Mouse (Mus musculus) liver, adult (tissue): ENCODE measurements around the gene Kif6.

Experiments used
- GATA4 ChIP-seq: IDR thresholded peaks from 2 replicates; pipeline ENCODE4 v1.6.1; 2014; ENCODE audit warnings: mild to moderate bottlenecking, low read length; ENCODE audit not compliant: insufficient replicate concordance

Gene Kif6

DNA sequence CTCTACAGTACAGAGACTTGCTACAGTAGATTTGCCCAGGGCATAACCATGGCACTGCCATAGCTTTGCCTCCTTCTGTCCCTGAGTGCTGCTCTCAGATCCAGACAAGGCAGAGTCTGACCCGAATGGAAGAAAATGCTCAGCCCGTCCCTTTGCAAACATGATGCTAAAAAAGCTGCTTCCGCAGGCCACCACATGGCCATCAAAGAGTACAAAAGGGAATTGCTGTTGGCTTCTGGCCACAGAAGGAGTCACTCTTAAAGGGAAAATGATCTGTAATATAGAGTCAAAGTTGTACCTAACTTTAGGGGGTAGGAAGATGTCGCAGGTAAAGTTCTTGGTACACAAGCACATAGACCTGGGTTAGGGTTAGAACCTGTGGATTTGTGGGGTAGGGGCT lies 126.2 kb downstream of the Kif6 start:
- no peak for TF ChIP-seq GATA4

DNA sequence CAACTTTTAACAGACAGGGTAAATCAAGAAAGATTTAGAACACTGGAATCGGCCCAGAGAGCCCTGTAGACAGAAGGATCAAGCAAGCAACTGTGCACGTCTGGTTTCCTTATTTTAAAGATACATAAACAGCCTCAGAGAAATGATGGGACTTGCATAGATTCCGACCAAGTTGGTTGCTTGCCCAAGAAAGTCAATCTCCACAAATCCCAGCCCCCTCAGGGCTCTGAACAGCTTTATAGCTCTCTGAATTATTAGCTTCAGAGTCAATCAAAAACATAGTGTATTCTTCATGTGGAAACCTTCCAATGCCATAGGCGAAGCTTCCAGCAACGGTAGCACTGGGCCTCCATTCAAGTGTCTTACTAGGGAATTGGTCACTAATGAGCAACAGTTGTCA lies 127.0 kb downstream of the Kif6 start:
- no peak for TF ChIP-seq GATA4

DNA sequence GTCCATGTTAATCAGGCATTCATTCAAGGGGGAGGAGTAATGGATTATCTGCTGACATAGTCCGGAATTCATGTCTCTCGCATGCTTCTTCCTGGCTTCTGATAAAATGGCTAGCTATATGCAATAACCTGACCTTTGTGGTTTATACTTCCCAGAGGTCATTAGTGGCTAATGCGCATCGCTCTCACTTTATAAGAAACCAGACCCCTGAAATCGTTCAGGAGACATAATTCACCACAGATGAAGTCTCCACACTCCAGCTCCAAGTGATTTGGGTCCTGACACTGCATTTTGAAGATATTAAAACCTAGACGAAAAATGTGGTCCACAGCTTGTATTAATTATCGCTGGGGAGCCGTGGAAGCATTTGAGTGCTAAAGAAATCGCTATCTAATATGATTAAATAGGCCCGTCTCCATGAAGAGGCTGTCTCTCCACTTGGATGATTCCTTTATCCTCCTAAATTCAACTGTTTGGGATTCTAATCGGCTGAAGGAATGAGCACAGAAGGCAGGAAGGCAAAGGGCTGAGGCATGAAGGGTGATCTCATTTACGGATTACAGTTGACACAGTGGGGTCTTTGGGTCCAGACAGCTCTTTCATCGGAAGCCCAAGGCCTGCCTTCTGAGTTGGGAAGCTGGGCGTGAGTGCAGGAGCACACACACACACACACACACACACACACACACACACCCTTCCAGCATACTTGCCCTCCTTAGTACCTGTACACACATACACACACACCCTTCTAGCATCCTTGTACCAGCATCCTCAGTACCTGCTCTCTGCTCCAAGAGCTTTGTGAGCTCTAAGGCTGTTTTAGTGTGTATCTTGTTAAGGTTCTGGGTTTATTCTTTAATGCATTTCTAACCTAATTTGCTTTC lies 128.9 kb downstream of the Kif6 start:
- no peak for TF ChIP-seq GATA4

DNA sequence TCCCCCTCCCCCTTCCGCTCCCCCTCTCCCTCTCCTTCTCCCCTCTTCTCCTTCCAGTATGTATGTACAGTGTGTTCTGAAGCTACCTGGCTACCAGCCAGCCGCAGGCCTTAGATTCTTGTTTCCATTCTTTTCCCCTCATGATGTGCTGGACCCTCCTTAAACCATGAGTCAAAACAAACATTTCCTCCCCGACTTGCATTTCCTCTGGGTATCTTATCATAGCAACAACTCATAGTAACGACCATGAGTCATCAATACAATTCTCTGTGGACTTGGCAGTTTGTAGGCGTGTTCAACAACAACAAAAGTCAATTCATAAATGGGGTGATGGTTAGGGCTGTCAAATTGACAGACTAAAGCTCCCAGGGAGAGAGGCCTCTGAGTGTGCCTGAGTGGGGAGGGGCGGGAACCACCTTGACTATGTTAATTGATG lies 136.0 kb downstream of the Kif6 start:
- TF ChIP-seq GATA4 = no peak

DNA sequence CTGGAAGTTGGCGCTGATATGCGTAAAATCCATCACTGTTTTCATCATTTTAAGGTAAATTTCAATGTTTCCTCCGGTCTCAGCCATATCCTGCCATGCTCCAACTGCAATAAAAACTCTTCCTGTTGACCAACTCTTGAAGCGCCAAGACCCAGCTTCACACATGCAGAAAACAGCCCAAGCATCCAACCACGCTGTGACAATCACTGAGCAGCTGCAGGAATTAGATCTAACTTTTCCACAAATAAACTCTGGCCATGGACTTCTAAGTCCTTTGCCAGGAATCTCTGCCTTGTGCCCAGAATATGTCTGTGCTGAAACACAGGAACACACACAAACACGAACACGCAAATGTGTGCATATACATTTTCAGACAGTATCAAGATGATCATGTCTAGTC lies 138.9 kb downstream of the Kif6 start:
- no peak for TF ChIP-seq GATA4

DNA sequence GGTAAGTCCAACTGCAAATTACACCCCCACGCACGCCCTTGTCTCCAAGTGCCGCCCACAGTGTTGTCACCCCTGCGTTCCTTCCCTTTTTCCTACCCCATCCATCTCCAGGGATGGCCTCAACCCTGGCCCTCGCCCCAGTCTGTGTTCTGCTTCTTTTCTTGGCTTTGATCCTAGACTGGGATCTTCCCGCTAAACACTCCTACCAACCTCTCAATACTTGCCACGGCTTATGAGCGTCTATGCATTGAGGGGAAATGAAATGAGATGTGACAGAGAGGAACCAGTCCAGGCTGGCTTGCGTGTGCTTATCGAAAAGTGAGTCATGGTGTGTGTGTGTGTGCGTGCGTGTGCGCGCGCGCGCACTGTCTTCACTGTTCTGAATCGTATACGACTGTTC lies 141.9 kb downstream of the Kif6 start:
- TF ChIP-seq GATA4 = no peak

DNA sequence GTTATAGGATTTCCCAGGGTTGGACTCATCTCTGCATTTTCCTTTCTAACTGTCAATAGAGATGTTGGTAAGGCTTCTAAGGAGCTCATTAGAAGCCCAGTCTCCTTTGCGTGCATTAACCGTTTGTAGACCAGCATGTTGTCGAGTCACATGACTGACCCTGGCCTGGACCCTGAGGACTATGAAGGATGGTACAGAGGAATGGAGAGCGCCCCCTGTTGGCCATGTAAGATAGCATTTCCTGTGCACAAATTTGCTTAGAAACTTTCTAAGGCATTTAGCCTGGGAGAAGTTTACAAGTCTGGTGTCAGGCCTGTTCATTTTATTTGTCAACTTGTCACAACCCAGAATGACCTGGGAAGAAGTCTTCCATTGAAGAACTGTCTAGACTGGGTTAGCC lies 144.1 kb downstream of the Kif6 start:
- no peak for TF ChIP-seq GATA4

DNA sequence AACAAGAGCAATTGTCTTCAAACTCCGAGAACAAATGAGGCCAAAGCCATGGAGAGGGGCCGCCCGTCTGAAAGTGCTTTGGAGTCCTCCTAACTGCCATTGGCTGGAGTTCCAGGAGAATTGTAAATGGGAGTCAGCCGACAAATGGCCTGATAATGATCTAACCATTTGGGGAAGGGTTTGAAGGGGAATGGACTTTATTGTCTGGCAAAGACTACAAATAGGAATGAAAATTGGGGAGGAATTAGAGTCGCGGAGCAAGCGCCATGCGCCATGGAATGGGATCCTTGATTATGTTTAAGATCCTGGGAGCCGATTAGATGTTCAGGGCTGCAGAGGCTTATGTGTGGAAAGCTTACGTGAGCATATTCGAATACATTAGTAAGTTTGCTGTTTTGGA lies 146.3 kb downstream of the Kif6 start:
- TF ChIP-seq GATA4 = no peak

DNA sequence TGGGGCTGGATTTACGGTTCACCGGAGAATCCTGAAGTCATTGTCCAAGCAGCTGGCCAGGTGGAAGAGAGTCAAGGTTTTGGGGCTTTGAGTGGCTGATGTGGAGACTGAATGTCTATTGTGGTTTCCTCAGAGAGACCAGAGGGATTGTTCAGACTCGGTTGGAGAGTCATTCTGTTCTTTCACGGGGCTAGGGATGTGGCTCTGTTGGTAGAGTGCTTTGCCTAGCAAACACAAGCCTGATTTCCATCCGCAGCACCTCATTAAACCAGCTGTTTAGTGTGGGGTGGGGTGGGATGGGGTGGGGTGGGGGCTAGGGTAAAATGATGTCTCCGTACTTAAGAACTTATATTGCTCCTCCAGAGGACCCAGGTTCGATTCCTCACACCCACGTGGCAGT lies 146.9 kb downstream of the Kif6 start:
- no peak for TF ChIP-seq GATA4

DNA sequence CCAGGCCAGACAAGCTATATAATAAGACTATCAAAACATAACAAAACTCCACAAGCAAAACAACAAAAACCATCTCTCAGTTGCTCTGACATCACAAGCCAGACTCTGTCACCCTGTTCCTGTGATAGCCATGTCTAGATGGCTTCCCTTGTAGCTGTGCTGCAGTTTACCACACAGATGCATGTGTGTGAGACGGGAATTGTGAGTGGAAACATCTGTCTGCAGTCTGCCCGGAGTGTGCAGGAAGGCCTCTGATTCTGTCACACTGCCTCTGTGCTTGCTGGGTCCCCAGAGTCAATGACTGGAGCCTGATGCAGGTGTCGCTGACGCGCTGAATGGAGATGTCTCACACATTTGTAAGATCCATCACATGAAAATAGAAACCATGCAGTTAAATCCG lies 150.0 kb downstream of the Kif6 start:
- no peak for TF ChIP-seq GATA4

DNA sequence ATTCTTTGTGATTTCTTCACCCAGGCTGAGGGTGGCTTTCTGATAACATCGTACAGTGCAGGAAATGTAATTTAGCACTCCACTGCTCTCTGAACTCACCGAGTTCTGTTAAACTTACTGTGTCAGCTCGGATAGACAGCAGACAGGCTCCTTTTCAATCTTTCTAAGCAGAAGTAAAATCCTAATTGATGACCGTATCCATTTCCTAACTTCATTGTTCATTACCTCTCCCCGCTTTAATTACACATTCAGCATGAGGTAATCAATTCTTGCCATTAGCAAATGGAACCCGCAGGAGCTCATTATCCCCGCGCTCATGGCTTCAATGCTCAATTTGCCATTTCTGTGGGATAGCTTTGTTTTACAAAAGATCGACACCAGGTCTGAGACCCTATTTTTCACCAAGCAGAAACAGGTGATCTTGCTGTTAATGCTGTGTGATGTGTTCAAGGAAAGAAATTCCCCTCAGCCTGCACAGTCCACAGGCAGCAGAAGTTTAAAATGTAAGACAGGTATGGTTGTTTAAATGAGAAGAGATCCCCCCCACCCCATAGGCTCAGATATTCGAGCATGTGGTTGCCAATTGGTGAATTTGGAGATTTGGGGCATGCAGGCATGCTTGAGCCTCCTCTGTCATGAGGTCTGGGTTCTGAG lies 152.9 kb downstream of the Kif6 start:
- TF ChIP-seq GATA4 = no peak

DNA sequence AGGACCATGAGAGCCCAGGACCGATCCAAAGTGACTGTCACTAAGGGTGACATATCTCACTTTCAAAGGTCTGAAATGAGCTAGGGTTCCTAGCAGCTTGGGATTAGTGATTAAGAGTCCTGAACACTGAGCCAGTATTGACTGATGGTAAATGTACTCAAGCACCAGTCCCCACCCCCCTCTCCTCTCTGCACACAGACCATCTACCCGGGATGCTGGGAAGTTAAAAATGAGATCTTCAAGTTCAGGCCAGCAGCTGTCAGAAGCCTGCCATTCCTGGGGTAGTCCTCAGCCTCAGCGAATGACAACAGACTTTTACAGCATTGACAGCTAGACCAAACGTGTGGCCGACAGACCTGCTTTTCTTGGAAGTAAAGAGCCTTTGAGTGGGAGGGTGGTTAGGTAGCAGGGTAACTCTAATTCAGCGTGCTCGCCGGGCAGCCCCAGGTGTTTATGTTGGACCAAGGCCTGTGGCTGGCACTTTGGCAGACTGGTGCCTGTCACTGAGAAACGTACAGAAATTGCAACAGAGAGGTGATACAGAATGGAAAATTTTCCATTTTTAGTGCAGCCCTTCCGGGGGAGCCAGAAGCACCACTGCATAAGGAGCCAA lies 156.9 kb downstream of the Kif6 start:
- TF ChIP-seq GATA4 = no peak

DNA sequence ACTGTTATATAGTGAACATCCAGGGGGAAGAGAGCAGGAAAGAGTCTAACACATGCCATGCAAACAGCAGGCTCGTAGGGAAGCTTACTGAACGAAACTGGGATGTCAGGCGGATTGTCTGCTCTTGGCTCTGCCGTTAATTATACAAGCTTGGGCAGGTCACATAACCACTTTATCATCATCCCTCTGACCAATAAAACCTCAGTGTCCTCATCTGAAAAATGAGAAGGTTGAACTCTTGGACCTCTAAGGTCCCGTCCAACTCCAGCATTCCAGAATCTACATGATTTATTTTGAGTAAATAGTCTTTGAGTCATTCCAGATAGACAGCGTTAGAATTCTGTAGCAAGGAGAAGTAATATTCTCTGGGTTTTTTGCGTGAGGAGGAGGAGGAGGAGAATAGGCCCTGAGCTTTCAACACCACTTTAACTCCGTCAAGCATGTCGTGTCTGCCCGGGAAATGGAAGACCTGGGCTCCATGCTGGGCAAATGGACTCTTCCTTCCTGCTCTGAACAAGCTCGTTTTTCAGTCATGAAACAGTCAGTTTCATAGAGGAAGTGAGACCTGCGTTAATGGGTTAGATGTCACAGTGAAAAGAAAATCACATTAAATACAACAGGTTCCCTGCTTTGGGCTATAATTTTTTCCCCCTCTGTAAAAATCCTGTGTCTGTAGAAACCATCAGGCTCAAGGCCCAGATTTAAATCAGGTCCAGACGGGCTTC lies 162.3 kb downstream of the Kif6 start:
- TF ChIP-seq GATA4 = no peak

DNA sequence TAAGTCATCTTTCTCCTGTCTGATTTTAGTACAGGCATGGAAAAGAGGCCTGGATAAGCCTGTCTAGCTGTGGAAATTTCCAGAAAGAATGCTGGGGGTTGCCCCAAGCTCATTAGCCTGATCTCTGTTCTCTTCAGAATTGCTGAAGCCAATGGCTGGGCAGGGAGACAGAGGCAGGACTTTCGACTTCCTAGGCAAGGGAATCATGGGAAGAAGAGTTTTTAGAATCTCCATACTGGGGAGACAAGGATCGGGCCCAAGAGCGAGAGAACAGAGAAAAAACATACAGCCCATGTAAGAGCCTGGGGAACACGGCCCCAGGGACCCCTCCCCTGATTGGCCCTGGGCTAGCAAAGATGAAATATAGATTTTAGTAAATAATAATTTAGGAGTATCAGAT lies 164.1 kb downstream of the Kif6 start:
- TF ChIP-seq GATA4 = no peak

DNA sequence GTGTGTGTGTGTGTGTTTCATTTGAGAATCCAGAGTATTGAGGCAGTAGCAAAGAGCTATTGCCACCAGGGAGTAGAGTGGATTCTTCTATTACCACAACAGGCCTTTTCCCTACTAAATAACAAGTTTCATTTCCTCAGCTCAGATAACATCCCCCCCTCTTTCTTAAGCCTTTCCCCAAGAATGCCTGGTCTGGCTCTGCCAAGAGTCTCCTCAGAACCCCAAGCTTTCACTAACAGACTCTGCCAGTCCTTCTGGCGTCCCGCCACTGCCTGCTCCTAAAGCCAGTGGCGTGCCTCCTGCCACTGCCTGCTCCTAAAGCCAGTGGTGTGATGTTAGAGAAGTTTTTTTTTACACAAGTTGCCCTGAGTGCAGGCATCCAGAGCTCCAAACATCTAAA lies 164.6 kb downstream of the Kif6 start:
- no peak for TF ChIP-seq GATA4

DNA sequence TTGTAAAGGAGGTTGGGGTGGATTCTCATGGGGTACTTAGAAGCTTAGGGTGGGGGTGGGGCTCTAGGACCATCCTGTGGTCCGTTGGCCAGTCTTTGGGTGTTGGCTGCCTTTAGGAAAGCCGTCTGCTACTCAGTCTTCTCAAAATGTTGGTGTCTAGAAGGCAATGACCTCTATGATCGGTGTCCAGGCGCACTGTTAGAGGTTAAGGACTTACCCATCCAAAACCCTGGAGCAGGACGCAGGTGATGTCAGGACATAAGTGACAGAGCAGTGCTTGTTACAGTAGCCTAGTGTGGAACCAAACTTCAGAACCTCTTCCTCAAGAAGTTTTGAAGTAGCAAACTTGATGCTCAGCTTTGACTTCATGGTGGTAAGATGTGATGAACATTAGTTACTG lies 170.9 kb downstream of the Kif6 start:
- TF ChIP-seq GATA4 = no peak

DNA sequence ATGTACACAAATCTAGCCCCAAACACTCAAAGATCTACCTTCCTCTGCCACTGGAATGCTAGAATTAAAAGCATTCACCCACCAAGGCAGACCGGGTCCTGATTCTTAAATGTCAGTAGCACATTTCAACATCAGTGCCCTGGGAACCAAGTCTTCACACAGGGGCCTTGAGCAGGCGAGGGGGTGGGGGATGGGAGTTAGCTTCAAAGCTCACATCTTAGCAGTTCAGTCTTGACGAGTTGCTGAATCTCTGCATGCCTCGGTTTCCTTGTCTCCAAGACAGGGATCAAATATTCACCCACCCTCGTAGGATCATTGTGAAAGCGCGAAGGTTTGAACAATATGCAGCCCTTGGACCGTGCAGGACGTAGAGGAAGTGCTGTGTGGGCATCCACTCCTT lies 172.4 kb downstream of the Kif6 start:
- TF ChIP-seq GATA4 = no peak
